Mouse (Mus musculus) limb, embryonic 14.5 days (tissue): ENCODE measurements at regions not wholly inside any gene's neighbourhood (a gene's known extent, or its start where the extent isn't known, plus 50 kb on each side); places are given as distances from the start of the nearest gene placed in this dataset.

Experiments used
- ATAC-seq: fragments of 200-750 bp; cut with Nextera tagmentation; 2 replicates; pipeline ENCODE4 v1.8.0; 2017; ENCODE audit warnings: low read depth, moderate number of reproducible peaks, moderate TSS enrichment; ENCODE audit not compliant: low FRiP score
- DNase-seq: peaks from one replicate; pipeline ENCODE4 v3.0.0-alpha.2; 2015; ENCODE audit warnings: low spot score
- H3K27ac ChIP-seq: fragments of 300-500 bp; sonication (generic); replicated peaks from 2 replicates; pipeline ENCODE4 v1.5.1; 2014; ENCODE audit warnings: low read depth, mild to moderate bottlenecking, low read length, moderate library complexity, mixed read lengths
- H3K27me3 ChIP-seq: fragments of 300-500 bp; sonication (generic); 2 replicates; pipeline ENCODE4 v1.6.1; 2014; ENCODE audit warnings: low read length, mixed read lengths; ENCODE audit not compliant: control insufficient read depth, insufficient read depth
- H3K36me3 ChIP-seq: fragments of 300-500 bp; sonication (generic); 2 replicates; pipeline ENCODE4 v1.6.1; 2014; ENCODE audit warnings: mild to moderate bottlenecking, low read length, moderate library complexity, mixed read lengths; ENCODE audit not compliant: control insufficient read depth, insufficient read depth
- H3K4me1 ChIP-seq: fragments of 300-500 bp; sonication (generic); 2 replicates; pipeline ENCODE4 v1.6.1; 2014; ENCODE audit warnings: antibody characterized with exemption, low read length, mixed read lengths; ENCODE audit not compliant: control insufficient read depth, insufficient read depth
- H3K4me2 ChIP-seq: fragments of 300-500 bp; sonication (generic); replicated peaks from 2 replicates; pipeline ENCODE4 v1.6.1; 2014; ENCODE audit warnings: low read depth, mild to moderate bottlenecking, low read length, moderate library complexity; ENCODE audit not compliant: severe bottlenecking
- H3K4me3 ChIP-seq: fragments of 300-500 bp; sonication (generic); replicated peaks from 2 replicates; pipeline ENCODE4 v1.5.1; 2014; ENCODE audit warnings: low read length
- H3K9ac ChIP-seq: fragments of 300-500 bp; sonication (generic); 2 replicates; pipeline ENCODE4 v1.6.1; 2014; ENCODE audit warnings: mild to moderate bottlenecking, low read depth, low read length, moderate library complexity; ENCODE audit not compliant: severe bottlenecking
- H3K9me3 ChIP-seq: fragments of 300-500 bp; sonication (generic); 2 replicates; pipeline ENCODE4 v1.6.1; 2016; ENCODE audit warnings: low read length; ENCODE audit not compliant: control insufficient read depth
- POLR2A ChIP-seq: fragments of 200-500 bp; IDR thresholded peaks from 2 replicates; pipeline ENCODE4 v1.8.0; 2012; ENCODE audit warnings: inconsistent platforms, mild to moderate bottlenecking, moderate library complexity, borderline replicate concordance; ENCODE audit not compliant: insufficient read depth, insufficient read length; ENCODE audit errors: extremely low read depth
- WGBS: fragments of 180-500 bp; shearing (Covaris S2); extraction: QIAGEN DNeasy Blood & Tissue Kit; methylation state at CpG from one replicate; pipeline ENCODE4 v1.1.7; 2014; 5-methylcytosine and 5-hydroxymethylcytosine counted together

DNA sequence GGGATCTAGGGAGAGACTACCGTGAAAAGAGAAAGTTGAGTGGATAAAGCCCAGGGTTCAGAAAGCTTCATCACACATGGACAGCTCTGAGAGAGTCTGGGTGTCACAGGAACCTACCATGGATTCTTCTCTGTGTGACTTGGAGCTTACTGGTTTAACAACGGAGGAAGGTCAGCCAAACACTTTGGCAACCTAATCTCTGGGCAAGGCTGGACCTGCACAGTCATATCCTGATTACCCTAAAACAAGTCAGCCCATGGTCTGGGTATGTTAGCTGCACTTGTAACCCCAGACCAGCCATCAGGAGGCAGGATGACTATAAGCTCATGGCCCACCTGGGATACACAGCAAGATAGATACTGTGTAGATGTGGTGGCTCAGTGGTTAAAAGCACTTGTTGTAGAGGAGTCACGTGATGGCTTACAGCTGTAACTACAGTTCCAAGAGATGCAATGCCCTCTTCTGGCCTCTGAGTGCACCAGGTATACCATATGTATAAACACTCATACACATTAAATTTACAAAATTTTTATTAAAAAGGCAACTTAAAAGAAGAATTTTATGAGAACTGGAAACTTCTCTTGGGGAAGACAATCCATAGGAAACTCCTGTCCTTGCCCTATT, 85.0 kb upstream of the Serbp1 start:
- no peaks in the 10 kb centered on the region for H3K36me3 ChIP-seq
- WGBS = 79% methylated on average over 3 of the region's 3 CpGs
- ATAC-seq (no peak), DNase-seq (no peak)
- TF ChIP-seq POLR2A = no peak
- H3K9ac ChIP-seq = no peak overlapping the region
- no peaks in the 10 kb centered on the region for H3K9me3 ChIP-seq
- H3K27me3 ChIP-seq = no peaks in the 10 kb centered on the region
- no peak overlapping the region for H3K27ac ChIP-seq
- no peak overlapping the region for H3K4me3 ChIP-seq
- H3K4me2 ChIP-seq = no peak overlapping the region
- H3K4me1 ChIP-seq = no peaks in the 10 kb centered on the region

DNA sequence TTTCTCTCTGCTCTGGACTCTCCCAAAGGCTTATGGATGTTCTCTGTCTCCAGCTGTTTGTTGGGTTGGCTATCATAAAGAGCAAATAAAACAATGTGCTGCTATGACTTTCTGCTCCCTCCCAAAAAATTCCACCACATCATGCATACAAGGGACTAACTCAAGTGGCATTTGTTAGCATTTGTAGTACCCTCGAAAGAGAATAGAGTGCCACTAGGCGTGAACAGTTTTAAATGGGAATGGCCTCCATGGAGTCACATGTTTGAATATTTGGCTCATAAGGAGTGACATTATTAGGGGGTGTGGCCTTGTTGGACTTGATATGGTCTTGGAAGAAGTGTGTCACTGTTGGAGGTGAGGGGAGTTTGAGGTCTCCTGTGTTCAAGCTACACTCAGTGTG, 86.5 kb upstream of the Serbp1 start:
- no peak for ATAC-seq
- no peaks in the 10 kb centered on the region for H3K9me3 ChIP-seq
- H3K4me1 ChIP-seq = no peaks in the 10 kb centered on the region
- H3K4me2 ChIP-seq = no peak overlapping the region
- no peaks in the 10 kb centered on the region for H3K27me3 ChIP-seq
- no peak for DNase-seq
- H3K4me3 ChIP-seq = no peak overlapping the region
- 94% methylated on average over 2 of the region's 2 CpGs for WGBS
- no peak for TF ChIP-seq POLR2A
- no peaks in the 10 kb centered on the region for H3K36me3 ChIP-seq
- H3K9ac ChIP-seq = no peak overlapping the region
- no peak overlapping the region for H3K27ac ChIP-seq

DNA sequence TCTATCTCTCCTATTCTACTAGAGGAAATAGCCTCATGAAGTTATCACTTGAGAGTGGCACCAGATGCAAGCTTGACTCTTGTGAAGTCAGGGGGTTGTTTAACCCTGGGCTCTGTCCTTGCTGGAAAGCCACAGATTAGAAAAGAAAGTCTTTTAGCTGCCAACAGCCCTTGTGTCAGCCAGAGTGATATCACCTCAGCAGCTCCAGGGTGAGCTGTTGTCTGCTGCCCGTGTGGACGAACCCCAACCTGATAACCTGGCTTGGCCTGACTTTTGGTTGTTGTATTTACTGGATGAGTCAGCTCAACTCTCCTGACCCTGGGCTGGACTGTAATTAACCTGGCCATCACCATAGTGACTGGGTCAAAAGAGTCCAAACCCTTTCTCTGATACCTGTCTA, 88.6 kb upstream of the Serbp1 start:
- Histone ChIP-seq H3K4me1 (no peaks in the 10 kb centered on the region), H3K27me3 (no peaks in the 10 kb centered on the region), H3K27ac (no peak overlapping the region), H3K9me3 (no peaks in the 10 kb centered on the region), H3K4me2 (no peak overlapping the region), H3K36me3 (no peaks in the 10 kb centered on the region), H3K9ac (no peak overlapping the region), H3K4me3 (no peak overlapping the region)
- ATAC-seq (no peak), DNase-seq (no peak)
- WGBS = 77% methylated on average over 2 of the region's 2 CpGs
- TF ChIP-seq POLR2A = no peak

DNA sequence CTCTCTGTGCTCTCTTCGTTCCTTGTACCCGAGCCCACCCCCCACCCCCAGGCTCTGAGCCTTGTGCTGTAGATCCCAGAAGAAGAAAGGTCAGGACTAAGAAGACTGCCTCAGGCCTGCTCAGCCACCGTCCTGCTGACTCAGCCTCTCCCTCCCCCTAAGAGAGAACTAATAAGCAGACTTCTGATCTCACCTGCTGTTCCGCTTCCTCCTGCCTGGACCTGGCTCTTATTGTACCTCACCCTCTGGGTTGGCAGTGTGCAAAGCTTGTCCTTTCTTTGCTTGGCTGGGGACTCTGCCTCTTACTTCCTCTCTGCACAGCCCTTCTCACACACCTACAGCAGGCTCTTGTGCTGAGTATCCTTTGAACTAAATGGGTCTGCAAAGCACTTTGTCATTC, 91.3 kb upstream of the Serbp1 start:
- H3K4me1 ChIP-seq = no peaks in the 10 kb centered on the region
- no peaks in the 10 kb centered on the region for H3K27me3 ChIP-seq
- H3K36me3 ChIP-seq = no peaks in the 10 kb centered on the region
- DNase-seq (no peak), ATAC-seq (no peak)
- no peak overlapping the region for H3K4me2 ChIP-seq
- 16% methylated on average over 4 of the region's 4 CpGs for WGBS
- H3K9ac ChIP-seq = no peak overlapping the region
- no peak overlapping the region for H3K27ac ChIP-seq
- TF ChIP-seq POLR2A = no peak
- no peak overlapping the region for H3K4me3 ChIP-seq
- no peaks in the 10 kb centered on the region for H3K9me3 ChIP-seq

DNA sequence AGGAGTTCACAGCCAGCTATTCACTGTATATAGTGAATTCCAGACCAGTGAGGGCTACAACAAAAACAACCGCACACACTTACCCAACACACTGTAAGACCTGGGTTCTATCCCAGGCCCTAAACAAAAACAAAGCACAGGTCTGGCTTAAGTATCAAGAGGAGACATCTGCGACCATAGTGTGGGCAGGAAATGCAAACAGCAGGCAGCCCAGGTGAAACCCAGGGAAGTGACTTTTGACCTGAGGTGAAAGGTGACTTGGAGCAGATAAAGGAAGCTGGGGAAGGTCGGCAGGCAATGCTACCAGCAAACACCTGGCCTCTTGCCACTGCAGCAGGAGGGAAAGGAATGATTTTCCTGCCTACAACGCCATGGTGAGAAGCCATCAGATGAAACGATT, 92.0 kb upstream of the Serbp1 start:
- DNase-seq (no peak), ATAC-seq (no peak)
- no peak for TF ChIP-seq POLR2A
- Histone ChIP-seq H3K4me1 (no peaks in the 10 kb centered on the region), H3K36me3 (no peaks in the 10 kb centered on the region), H3K27me3 (no peaks in the 10 kb centered on the region), H3K9me3 (no peaks in the 10 kb centered on the region), H3K27ac (no peak overlapping the region), H3K4me2 (no peak overlapping the region), H3K9ac (no peak overlapping the region), H3K4me3 (no peak overlapping the region)
- 29% methylated on average over 5 of the region's 5 CpGs for WGBS
